Mouse (Mus musculus) myocyte (in vitro differentiated cells): ENCODE data around the gene Zfp64. TPM values are rescaled to one million over a fixed set of nuclear protein-coding genes. Genes with fewer than 3 reads are reported as not detected.

ENCODE experiments used
- H3K27me3 ChIP-seq: one replicate; pipeline ENCODE4 v1.6.1; 2011; ENCODE audit not compliant: control insufficient read depth, insufficient read depth, insufficient read length
- H3K36me3 ChIP-seq: one replicate; pipeline ENCODE4 v1.6.1; 2011; ENCODE audit not compliant: control insufficient read depth, insufficient read depth
- H3K4me2 ChIP-seq: one replicate; pipeline ENCODE4 v1.6.1; 2011; ENCODE audit warnings: low read depth, control low read depth
- H3K4me3 ChIP-seq: one replicate; pipeline ENCODE4 v1.5.1; 2011; ENCODE audit warnings: mild to moderate bottlenecking, control low read depth, moderate library complexity
- H3K79me2 ChIP-seq: one replicate; pipeline ENCODE4 v1.6.1; 2011; ENCODE audit not compliant: control insufficient read depth, insufficient read depth
- H3ac ChIP-seq: one replicate; pipeline ENCODE4 v1.6.1; 2011; ENCODE audit not compliant: control insufficient read depth, insufficient read length
- CEBPB ChIP-seq: IDR thresholded peaks from 2 replicates; pipeline ENCODE4 v1.6.1; 2011; ENCODE audit warnings: mild to moderate bottlenecking, moderate library complexity; ENCODE audit not compliant: poor library complexity, insufficient read depth, severe bottlenecking
- E2F4 ChIP-seq: IDR thresholded peaks from one replicate; pipeline ENCODE4 v1.6.1; 2011; ENCODE audit warnings: mild to moderate bottlenecking, control low read depth, moderate library complexity; ENCODE audit not compliant: insufficient read depth
- MAX ChIP-seq: IDR thresholded peaks from one replicate; pipeline ENCODE4 v1.6.1; 2011; ENCODE audit warnings: low read depth, mild to moderate bottlenecking, control low read depth
- MYOD1 ChIP-seq, 3 experiments: IDR thresholded peaks; one replicate each; pipeline ENCODE4 v1.6.1; 2011; ENCODE audit warnings: control low read depth in 2 of 3, low read depth in 2 of 3, mild to moderate bottlenecking in 2 of 3, moderate library complexity in 1 of 3; ENCODE audit not compliant: insufficient read length in 2 of 3, control insufficient read depth in 1 of 3
- MYOG ChIP-seq, 3 experiments: IDR thresholded peaks; one replicate each; pipeline ENCODE4 v1.6.1; 2011; ENCODE audit warnings: control low read depth in 2 of 3, low read depth in 2 of 3, mild to moderate bottlenecking in 2 of 3; ENCODE audit not compliant: insufficient read length in 2 of 3, control insufficient read depth in 1 of 3, insufficient read depth in 1 of 3
- POLR2A ChIP-seq: IDR thresholded peaks from one replicate; pipeline ENCODE4 v1.6.1; 2011; ENCODE audit warnings: low read depth, mild to moderate bottlenecking, control low read depth, moderate library complexity; ENCODE audit not compliant: insufficient read length
- POLR2AphosphoS2 ChIP-seq: IDR thresholded peaks from one replicate; pipeline ENCODE4 v1.6.1; 2011; ENCODE audit warnings: low read depth, control low read depth; ENCODE audit not compliant: insufficient read length
- REST ChIP-seq: IDR thresholded peaks from one replicate; pipeline ENCODE4 v1.6.1; 2011; ENCODE audit warnings: mild to moderate bottlenecking, control low read depth, moderate library complexity; ENCODE audit not compliant: insufficient read depth, insufficient read length
- SRF ChIP-seq: IDR thresholded peaks from one replicate; pipeline ENCODE4 v1.6.1; 2011; ENCODE audit warnings: low read depth; ENCODE audit not compliant: control insufficient read depth, insufficient read length
- TCF12 ChIP-seq: IDR thresholded peaks from one replicate; pipeline ENCODE4 v1.6.1; 2011; ENCODE audit warnings: mild to moderate bottlenecking, control low read depth; ENCODE audit not compliant: poor library complexity, insufficient read depth, severe bottlenecking
- TCF3 ChIP-seq: IDR thresholded peaks from one replicate; pipeline ENCODE4 v1.6.1; 2011; ENCODE audit warnings: low read depth, control low read depth; ENCODE audit not compliant: insufficient read length
- USF1 ChIP-seq: IDR thresholded peaks from one replicate; pipeline ENCODE4 v1.6.1; 2011; ENCODE audit warnings: low read depth, mild to moderate bottlenecking, control low read depth, moderate library complexity
- polyA plus RNA-seq: library from polyadenylated mRNA; unstranded; fragments of >200 nt; fragmentation: generic; extraction: Trizol; gene quantifications from one replicate; pipeline ENCODE4 v1.2.1, GENCODE M21; 2012; ENCODE audit warnings: missing spikeins

The Zfp64 gene
- polyA plus RNA-seq, 1 experiment = 22.6 TPM

DNA sequence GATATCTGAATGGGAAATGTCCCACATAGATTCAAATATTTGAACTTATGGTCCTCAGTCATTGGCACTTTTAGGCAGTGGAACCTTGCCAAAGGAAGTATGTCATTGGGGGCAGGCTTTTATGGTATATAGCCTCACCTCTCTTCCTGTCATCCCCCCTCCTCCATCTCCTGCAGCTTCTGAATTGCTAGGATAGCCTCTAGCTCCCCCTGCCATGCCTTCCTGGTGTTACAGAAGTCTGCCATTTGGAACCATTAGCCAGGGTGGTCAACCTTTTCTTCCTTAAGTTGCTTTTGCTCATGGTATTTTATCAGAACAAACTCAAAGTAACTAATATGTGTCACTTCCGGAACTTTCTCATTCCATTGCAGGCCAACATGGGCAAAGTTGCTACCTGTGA, 32.7 kb upstream of the Zfp64 start:
- Histone ChIP-seq H3K27me3 (no peaks in the 10 kb centered on the region), H3K36me3 (no peaks in the 10 kb centered on the region), H3K79me2 (no peaks in the 10 kb centered on the region), H3ac (no peak overlapping the region), H3K4me2 (no peak overlapping the region), H3K4me3 (no peak overlapping the region)
- TF ChIP-seq USF1 (no peak), SRF (no peak), E2F4 (no peak), MYOD1 (IDR thresholded peaks at IDR 0.05; ENCODE audit: control insufficient read depth in 1 of 3, insufficient read length in 2 of 3, low read depth in 2 of 3) (no peak), MYOG (IDR thresholded peaks at IDR 0.05; ENCODE audit: control insufficient read depth in 1 of 3, insufficient read depth in 1 of 3, insufficient read length in 2 of 3, low read depth in 2 of 3) (no peak), REST (no peak), POLR2AphosphoS2 (no peak), MAX (no peak), CEBPB (no peak), POLR2A (no peak), TCF12 (no peak), TCF3 (no peak)

DNA sequence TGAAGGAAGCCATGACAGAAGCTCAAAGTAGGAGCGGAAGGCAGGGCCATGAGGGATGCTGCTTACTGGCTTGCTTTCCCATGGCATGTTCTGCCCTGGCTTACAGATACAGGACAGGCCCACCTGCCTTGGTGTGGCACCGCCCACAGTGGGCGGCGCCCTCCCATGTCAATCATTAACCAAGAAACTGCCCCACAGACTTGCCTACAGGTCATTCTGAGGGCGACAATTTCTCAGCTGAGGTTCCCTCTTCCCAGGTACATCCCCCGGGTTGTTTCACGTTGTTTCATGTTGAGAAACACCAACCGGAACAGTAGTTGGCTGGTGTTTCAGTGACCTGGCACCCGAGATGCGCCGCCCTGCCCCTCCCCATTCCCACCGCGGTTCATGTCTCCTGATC, 32.0 kb upstream of the Zfp64 start:
- H3K4me2 ChIP-seq = no peak overlapping the region
- no peak overlapping the region for H3ac ChIP-seq
- H3K79me2 ChIP-seq = no peaks in the 10 kb centered on the region
- no peaks in the 10 kb centered on the region for H3K27me3 ChIP-seq
- no peaks in the 10 kb centered on the region for H3K36me3 ChIP-seq
- no peak overlapping the region for H3K4me3 ChIP-seq
- TF ChIP-seq REST = no peak
- no peak for TF ChIP-seq TCF12
- TF ChIP-seq POLR2AphosphoS2 = no peak
- TF ChIP-seq USF1 = no peak
- TF ChIP-seq E2F4 = no peak
- no peak for TF ChIP-seq MYOD1 (IDR thresholded peaks at IDR 0.05; ENCODE audit: control insufficient read depth in 1 of 3, insufficient read length in 2 of 3, low read depth in 2 of 3)
- no peak for TF ChIP-seq SRF
- TF ChIP-seq POLR2A = no peak
- TF ChIP-seq TCF3 = no peak
- TF ChIP-seq MAX = no peak
- TF ChIP-seq CEBPB = no peak
- no peak for TF ChIP-seq MYOG (IDR thresholded peaks at IDR 0.05; ENCODE audit: control insufficient read depth in 1 of 3, insufficient read depth in 1 of 3, insufficient read length in 2 of 3, low read depth in 2 of 3)

DNA sequence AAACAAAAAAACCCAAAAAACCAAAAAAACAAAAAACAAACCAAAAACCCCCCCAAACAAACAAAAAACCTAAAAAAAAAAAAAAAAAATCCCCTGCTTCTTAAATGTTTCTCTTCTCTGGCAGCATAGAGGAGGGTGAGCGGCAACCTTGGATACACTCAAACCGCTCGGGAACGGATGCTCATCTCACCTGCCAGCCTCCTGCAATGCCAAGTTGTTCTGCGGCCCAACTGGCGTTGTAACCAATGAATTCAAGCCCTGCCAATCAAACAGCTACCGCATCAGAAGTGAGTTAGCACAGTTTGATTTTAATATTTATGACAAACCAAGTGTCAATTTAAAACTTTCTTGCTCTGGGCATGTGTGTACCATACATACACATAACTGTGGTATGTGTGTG, 26.6 kb upstream of the Zfp64 start:
- H3ac ChIP-seq = no peak overlapping the region
- no peak overlapping the region for H3K4me3 ChIP-seq
- no peaks in the 10 kb centered on the region for H3K79me2 ChIP-seq
- H3K27me3 ChIP-seq = no peaks in the 10 kb centered on the region
- no peaks in the 10 kb centered on the region for H3K36me3 ChIP-seq
- TF ChIP-seq E2F4 (no peak), MAX (no peak), REST (no peak), SRF (no peak), CEBPB (no peak)
- H3K4me2 ChIP-seq = no peak overlapping the region

DNA sequence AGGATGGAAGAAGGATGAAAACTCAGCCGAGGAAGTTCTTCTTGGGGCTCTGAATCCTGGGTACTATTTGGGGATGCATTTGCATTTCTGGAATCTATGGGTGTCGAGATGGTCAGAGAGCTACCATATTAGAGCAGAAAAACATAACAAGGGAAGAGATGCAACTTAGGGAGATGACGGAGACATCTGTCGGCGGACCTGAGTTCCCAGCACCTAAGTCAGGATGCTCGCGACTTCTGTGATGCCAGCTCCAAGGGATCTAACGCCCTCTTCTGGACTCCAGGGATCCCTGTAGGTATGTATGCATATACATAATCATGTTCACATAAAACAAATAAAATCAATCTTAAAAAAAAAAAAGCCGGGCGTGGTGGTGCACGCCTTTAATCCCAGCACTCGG, 26.1 kb upstream of the Zfp64 start:
- H3K4me3 ChIP-seq = no peak overlapping the region
- no peak overlapping the region for H3K4me2 ChIP-seq

DNA sequence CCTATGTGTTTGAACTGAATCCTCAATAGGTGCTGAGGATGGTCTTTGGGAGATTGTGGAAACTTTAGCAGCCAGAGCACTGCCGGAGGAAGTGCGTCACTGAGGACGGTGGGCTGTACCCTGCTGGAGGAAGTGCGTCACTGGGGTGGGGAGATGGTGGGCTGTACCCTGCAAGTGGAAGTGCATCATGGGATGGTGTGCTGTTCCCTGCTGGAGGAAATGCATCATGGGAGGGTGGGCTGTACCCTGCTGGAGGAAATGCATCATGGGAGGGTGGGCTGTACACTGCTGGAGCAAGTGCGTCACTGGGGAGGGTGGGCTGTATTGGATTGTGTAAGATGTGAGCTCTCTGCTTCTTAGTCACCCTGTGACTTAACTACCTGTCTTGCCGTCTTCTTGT, 25.5 kb upstream of the Zfp64 start:
- no peaks in the 10 kb centered on the region for H3K36me3 ChIP-seq
- no peaks in the 10 kb centered on the region for H3K79me2 ChIP-seq
- H3K4me3 ChIP-seq = no peak overlapping the region
- H3K4me2 ChIP-seq = no peak overlapping the region
- TF ChIP-seq USF1 = no peak
- no peak for TF ChIP-seq POLR2AphosphoS2
- TF ChIP-seq MAX = no peak
- no peak for TF ChIP-seq POLR2A
- no peak for TF ChIP-seq TCF3
- TF ChIP-seq REST = no peak
- H3K27me3 ChIP-seq = no peaks in the 10 kb centered on the region
- H3ac ChIP-seq = no peak overlapping the region

More for the DNA sequence above, 26.1 kb upstream of the Zfp64 start:
- no peak for TF ChIP-seq MYOD1 (IDR thresholded peaks at IDR 0.05; ENCODE audit: control insufficient read depth in 1 of 3, insufficient read length in 2 of 3, low read depth in 2 of 3)
- no peak for TF ChIP-seq MAX
- no peak for TF ChIP-seq POLR2A
- no peak for TF ChIP-seq CEBPB
- TF ChIP-seq POLR2AphosphoS2 = no peak
- no peak for TF ChIP-seq TCF3
- no peak for TF ChIP-seq SRF
- TF ChIP-seq TCF12 = no peak
- no peak for TF ChIP-seq E2F4
- no peak for TF ChIP-seq MYOG (IDR thresholded peaks at IDR 0.05; ENCODE audit: control insufficient read depth in 1 of 3, insufficient read depth in 1 of 3, insufficient read length in 2 of 3, low read depth in 2 of 3)
- TF ChIP-seq USF1 = no peak
- no peak for TF ChIP-seq REST
- H3K79me2 ChIP-seq = no peaks in the 10 kb centered on the region
- H3K36me3 ChIP-seq = no peaks in the 10 kb centered on the region
- H3K27me3 ChIP-seq = no peaks in the 10 kb centered on the region
- no peak overlapping the region for H3ac ChIP-seq
